Mouse (Mus musculus) layer of hippocampus, postnatal 14 days (tissue): ENCODE data around the gene Syt5. TPM values are rescaled to one million over a fixed set of nuclear protein-coding genes. Genes with fewer than 3 reads are reported as not detected.

Experiments
- DNase-seq, 2 experiments: peaks; one replicate each; pipeline ENCODE4 v3.0.0; 2021 to 2022; ENCODE audit warnings: low spot score in 2 of 2, mixed read lengths in 1 of 2
- total RNA-seq, 2 experiments: library from RNA; stranded (reverse); gene quantifications; 2 replicates each; pipeline ENCODE4 v1.2.3; 2021

The Syt5 gene
- total RNA-seq, 2 experiments from 2014 or later = 193 to 200 TPM

DNA sequence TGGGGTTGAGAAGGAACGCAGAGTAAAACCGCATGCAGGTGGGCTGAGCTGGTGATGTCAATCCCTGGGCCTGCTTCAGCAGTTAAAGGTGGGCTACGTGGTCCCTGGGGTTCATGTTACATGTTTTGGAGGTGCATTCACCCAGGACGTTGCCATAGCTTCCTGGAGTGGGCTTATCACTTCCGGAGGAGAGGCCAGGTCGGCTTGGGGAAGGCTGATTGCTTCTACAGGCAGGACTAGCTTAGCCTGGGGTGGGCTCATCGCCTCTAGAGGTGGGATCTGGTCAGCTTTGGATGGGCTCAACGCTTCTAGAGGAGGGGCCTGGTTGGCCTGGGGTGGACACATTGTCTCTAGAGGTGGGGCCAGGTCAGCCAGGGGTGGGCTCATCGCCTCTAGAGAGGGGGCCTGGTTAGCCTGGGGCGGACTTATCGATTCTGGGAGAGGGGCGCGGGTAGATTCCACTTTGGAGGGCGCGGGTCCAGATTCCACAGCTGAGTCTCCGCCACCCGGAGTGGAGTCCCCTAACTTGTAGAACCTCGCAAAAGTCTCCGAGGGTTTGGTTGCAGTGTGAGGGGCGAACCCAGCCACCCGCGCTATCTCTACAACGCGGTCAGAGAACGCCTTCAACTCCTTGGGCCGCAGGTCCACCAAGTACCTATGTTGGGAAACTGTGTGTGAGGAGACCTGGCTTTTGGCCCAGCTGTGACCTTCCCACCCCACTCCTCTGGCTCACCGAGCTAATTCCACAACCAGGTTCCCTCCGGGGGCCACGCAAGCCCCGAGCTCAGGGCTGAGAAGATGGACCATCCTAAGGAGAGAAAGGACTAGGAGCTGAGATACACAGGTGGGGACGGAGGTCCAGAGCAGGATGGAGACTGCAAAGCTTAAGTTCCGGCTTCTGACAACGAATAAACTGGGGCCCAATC is 23.9 kb downstream of the Syt5 start:
- DNase-seq = no peak

- no peak for DNase-seq
These were observed 25.0 kb downstream of the Syt5 start for GRCm38 (mm10) chr7:4522292-4522691.

DNA sequence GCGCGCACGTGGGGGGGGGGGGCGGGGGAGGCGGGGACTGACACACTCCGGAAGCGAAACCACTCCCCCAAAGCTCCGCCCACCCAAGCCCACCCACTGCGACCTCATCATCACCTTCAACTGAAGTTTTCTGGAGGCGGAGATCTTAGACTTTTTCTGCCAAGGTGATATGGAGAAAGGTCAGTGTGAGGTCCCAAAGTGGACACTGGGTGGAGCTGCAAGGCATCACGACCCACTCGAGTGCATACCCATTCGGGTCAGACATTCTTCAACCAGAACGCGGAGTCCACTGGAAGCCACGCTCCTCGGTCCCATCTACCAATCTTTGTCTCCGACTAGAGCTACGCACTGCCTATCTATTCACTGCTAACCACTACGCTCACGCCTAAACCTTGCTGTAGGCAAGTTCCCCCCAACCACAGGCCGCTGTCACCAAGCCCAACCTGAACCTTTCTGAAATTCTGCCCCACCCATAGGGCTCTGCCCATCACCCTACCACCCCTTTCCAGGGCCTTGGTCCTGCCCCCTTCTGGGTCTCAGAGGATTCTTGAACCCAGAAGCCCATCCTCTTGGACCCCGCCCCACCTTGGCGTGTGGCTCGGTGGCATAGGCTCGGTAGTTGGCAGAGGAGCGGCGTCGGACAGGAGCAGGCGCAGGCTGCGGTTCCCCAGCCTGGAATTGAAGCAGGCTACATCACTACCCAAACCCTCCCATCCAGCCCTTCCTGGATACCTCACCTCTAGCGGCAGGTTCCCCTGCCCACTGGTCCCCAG is 25.9 kb downstream of the Syt5 start:
- no peak for DNase-seq

- no peak for DNase-seq
These were observed 28.9 kb downstream of the Syt5 start for GRCm38 (mm10) chr7:4518487-4518886.

DNA sequence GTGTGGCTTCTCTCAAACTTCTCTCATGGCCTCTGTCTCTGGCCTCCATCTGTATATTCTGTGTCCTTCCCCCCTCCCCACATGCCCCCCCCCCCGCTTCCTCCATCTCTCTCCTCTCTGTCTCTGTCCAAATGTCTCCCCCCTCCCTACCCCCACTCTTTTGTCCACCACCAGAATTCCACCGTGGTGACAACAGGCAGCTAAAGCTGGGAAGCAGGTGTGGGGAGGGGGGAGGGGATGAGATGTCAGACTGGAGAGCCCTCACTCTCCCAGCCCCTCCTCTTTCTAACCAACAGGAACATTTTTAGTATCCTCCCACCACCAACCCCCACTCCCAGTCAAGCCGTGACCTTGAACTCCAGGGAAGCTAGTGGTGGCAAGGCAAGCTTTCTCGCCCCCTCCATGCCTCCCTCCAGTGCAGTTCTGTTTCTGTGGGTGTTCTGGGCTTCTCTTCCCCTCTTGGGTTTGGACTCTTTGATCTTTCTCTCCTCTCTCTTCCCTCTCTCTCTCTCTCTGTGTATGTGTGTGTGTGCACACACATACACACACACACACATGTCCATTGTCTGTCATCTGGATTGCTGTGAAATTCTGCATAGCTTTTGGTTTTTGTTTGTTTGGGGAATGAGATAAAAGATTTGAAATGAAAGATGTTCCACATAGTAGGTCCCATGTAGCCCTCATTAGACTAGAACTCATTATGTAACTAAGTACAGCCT is 30.9 kb downstream of the Syt5 start, which contains the start of gene Tnnt1:
Gene Tnnt1, minus strand, starts transcription at position 51 of the 719 bp plus-strand sequence.
- no peak for DNase-seq

DNA sequence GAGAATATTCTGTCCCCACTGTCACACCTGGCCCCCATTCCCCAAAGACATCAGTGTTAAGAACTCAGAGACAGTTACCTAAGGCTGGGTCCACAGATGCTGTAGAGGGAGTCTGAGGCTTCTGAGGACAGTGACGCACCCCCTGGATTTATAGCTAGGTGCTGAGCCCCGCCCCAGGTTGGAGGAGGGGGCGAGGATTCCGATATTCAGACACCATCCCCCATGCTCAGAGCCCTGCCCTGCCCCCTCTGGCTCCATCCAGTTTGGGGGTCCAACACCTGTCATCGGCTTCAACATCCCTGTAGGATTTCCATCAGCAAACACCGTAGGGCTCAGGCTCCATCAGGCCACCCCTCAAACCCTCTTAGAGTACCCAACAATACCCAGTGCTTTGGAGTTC is 31.5 kb downstream of the Syt5 start:
- no peak for DNase-seq

DNA sequence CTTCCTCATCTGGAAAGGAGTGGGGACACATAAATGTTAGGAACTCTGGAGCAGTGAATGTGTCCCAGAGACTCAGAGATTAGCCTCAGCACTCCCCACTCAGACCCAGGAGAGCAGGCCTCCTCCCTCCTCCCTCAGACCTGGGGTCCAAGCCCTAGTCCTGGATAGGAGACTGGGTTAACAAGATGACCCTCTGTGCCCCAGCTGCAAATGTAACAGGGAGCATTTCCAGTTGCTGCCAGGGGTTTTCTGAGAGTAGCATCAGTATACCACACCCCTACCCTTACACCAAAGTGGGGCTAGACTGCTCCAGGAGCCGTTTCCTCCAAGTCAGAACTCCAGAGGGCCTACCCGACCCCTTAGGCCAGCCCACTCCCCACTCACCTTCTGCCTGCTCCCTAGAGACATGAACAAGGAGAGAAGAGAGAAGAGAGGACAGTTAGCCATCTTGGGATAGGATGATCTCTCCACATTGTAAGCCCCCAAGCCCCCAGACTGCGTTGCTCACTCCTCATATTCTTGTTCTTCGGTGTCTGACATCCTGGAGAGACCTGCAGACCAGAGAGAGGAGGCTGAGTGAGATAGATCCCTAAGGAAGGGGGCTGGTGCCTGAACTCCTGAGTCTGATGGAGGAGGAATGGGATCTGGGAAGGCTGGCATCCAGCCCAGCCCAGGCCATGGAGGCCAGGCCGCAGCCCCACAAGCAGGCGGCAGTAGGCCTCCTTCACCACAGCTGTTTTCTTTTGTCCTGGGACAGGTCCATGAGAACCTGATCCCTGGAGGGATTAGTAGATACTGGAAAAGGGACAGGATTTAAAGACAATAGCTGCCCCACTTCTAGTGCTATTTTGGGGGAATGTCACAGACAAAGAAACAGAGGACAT is 33.3 kb downstream of the Syt5 start:
- DNase-seq = no peak

- no peak for DNase-seq
These were observed 34.1 kb downstream of the Syt5 start for GRCm38 (mm10) chr7:4513236-4513635.

DNA sequence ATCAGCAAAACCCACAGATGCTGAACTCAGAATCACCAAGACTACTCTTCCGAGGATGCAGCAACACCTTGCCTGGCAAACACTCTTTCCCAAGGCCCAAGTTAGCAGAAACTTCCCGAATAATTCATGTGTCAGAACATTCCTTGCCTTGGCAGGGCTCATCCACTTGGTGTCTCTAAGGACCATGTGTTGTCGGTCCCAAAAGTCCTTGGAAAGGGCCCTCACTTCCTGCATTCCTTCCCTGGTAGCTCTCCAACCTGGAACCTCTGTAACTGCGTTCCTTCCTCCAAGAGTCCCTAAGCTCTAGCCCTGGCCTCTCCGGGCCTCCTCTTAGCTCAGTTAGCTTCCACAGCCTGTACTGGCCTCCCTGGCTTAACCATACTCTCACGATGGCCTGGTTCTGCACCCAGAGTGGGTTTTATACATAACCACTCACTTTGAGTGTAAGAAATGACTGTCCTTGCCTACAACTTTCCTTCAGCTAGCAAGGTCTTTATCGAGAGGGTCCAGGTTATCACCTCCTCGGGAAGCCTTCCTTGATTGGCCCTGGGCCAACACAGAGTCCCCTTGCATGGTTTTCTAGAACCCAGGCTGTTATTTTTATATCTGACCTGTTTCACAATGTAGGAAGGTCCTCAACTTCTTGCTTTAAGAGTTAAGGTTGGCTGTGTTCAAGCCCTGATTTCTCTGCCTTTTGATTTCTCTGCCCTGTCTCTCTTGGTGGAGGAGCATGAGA is 35.7 kb downstream of the Syt5 start:
- DNase-seq = no peak

GRCm38 (mm10) chr7:4509863-4510608 is 37.3 kb downstream of the Syt5 start:
- peak; percentile 47 to 50 for DNase-seq

GRCm38 (mm10) chr7:4508739-4509116 is 38.6 kb downstream of the Syt5 start:
- no peak for DNase-seq

DNA sequence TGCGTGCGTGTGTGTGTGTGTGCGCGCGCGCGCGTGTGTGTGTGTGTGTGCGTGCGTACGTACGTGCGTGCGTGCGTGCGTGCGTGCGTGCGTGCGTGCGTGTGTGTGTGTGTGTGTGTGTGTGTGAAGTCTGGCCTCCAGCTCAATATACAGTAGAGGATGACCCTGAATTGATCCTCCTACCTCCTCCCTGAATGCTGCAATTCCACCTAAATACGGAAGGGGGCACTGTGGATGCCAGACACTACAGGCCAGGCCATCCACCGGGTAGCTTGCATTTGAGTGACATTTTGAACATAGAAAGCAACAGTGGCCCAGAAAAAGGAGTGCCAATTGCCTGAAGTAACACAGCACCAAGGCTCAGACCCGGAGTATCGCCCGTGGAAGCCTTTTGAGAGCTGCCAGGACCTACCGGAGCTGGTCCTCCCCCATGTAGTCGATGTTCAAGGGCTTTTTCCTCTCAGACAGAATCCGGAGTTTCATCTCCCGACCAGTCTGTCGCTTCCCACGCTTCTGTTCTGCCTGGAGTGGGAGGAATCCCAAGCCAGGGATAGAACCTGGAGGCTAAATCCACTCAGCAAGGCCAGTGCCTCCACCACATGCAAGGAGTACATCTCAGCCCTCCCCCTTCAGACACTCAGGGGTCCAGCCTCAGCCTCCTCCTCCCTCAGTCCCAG is 39.1 kb downstream of the Syt5 start:
- DNase-seq = no peak

GRCm38 (mm10) chr7:4507220-4507619 is 40.1 kb downstream of the Syt5 start:
- no peak for DNase-seq

DNA sequence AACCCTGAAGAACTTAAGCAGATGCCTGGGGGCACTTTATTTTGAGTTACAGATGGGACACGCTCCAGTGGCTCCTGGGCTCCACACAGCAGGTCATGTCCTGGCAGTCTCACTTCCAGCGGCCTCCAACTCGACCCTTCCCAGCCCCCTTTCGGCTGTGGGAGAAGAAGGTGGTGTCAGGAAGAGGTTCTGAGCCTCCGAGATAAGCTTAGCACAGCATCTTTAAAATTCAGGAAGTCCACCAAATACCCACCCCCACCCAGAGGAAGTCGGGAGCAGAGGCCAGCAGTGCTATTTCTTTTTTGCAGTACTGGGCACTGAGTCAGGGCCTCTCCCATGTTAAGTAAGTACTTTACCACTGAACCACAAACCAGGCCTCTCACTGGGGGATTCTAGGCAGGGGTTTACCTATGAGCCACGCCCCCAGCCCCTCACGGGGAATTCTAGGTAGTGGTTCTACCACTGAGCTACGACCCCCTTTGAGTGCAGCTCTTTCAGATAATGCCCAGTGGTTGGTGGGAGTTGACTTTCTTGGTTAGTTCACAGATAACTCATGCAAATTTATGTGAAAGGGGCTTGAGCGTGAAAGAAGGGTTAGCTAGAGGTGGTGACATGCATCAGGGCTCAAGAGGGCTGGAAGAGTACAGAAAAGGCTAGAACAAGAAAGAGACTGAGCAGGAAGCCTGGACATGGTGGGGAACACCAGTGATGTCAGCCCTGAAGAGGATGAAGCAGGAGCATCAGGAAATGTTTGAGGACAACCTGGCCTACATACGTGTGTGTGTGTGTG is 42.5 kb downstream of the Syt5 start:
- no peak for DNase-seq

DNA sequence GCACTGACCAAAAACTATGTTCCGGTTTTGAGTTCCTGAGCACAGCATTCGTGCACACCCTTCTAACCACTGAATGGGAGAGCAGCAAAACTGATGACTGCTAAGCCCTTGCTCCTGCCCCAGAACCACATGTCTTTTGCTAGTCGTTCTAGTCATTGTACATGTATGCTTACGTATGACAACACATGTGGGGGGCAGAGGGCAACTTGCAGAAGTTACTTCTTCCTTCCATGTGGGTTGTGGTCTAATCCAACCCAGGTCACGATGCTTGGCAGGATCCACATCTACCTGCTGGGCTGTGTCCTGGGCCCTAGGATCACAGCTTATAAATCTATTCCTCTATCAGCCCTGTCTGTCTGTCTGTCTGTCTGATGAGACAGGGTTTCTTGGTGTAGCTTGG is 43.5 kb downstream of the Syt5 start:
- DNase-seq = no peak

- DNase-seq = no peak
These were observed 44.2 kb downstream of the Syt5 start for GRCm38 (mm10) chr7:4503100-4503499.

- peak in 1 of 2 experiments; percentile 82 for DNase-seq
These were observed 44.8 kb downstream of the Syt5 start for GRCm38 (mm10) chr7:4502421-4503090.
